Mouse (Mus musculus) layer of hippocampus, adult 9-10 months (tissue): ENCODE results near the gene Rprm.

ENCODE experiments used
- DNase-seq: peaks from one replicate; pipeline ENCODE4 v3.0.0; 2022; ENCODE audit warnings: low spot score

Gene Rprm

GRCm38 (mm10) chr2:54085430-54086087 lies at the start of gene Rprm:
Rprm (minus strand) TSS chr2:54085552.
- peak; percentile 61 for DNase-seq

GRCm38 (mm10) chr2:54119305-54119704 lies 34.0 kb upstream of the Rprm start:
- DNase-seq, result no peak

DNA sequence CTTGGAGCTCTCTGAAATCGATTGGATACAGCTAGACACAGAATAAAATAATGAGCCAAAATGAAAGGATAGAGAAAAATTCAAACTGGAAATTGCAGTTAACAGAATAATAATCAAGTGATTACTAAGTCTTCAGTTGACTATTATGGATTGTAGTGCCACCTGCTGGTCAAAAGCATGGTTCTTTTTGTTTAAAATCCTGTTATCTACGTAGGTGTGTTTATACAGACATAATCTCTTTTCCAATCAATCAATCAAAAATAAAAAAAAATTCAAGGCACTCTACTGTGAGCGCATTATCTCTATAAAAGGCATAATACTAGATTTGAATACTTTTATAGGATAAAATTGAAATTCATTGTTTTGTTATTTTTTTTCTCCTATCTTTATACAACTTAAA lies 33.5 kb upstream of the Rprm start:
- peak; percentile 61 for DNase-seq

GRCm38 (mm10) chr2:54111294-54111693 lies 25.9 kb upstream of the Rprm start:
- DNase-seq, result no peak

DNA sequence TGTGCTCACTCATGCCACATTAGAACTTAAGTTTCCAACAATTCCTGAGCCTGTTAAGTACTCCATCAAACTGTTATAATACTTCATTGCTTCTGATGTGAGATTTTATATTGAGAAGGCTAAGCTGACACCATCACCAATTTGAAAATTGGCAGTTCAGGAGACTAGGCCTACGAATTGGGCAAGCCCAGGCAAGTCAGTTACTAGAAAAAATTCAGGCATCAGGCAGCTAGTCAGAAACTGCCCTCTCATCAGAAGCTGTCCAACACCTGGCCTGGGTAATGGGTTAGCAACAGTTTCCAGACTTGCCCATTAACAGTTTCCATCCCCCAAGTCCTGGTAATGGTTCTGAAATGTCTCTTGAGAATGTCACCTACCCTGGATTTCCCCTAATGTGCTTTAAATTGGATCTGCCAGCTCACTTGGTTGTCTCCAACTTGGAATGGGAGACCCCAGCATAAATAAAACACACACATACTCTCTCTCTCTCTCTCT lies 20.9 kb upstream of the Rprm start:
- DNase-seq, result no peak

DNA sequence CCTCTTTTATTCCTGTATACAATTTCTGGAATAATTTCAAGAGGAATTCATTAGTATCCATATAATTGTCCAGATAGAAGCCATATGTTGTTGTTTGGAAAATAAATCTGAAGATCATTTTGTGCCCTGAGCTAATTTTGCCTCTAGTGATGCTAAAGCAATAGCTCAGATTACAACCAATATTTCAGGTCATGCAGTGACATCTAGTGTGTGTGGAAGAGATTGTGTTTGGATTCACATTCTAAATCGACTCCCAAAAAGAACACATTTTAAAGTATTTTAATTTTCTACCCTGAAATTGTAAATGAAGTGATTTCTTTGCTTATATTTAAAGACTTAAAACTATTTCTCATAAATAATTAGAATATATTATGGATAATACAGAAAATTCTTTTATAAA lies 14.6 kb upstream of the Rprm start:
- no peak for DNase-seq

- DNase-seq, result no peak
Measured at GRCm38 (mm10) chr2:54092616-54093015, 7.3 kb upstream of the Rprm start.

GRCm38 (mm10) chr2:54086254-54086653 lies 902 bp upstream of the Rprm start:
- no peak for DNase-seq

- DNase-seq, result no peak
Measured at GRCm38 (mm10) chr2:54084737-54085429, 469 bp downstream of the Rprm start.

DNA sequence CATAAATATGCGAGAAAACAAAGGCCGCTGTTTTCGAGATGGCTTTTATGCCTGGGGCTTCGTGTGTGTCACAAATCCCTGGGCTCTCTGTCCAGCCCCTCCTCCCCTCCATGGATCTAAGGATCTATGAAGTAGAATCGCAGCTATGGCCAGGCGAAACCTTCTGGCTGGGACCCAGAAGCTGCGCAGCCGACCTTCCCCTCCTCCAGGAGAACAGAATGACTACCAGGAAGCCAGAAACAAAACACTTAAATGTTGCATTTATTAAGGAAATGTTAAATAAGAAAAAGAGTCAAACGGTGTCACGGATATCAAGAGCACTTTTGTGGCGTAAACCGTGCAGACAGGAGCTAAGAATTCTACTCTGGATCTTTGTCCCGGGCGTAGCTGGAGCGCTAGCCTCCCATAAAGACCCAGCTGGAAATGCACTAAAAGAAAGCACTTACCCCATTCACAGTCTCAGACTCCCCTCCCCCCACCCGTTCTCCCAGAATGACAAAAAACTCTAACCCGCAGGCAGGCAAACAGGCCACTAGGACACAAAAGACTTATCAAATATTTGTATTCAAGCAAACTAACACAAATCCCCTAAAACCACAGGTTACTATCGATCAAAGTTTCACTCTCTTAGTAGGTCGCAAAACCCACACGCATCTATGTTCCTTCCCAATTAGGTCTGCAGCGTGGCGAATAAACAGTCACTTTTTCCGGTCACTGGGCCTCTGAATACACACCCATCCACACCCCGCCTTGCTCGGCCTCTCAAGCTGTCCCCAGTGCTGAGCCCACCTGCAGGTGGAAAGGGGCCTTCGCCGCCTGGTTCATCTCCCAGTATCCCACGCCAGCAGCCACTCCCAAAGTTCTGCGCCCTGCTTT lies 1.3 kb downstream of the Rprm start:
- no peak for DNase-seq

DNA sequence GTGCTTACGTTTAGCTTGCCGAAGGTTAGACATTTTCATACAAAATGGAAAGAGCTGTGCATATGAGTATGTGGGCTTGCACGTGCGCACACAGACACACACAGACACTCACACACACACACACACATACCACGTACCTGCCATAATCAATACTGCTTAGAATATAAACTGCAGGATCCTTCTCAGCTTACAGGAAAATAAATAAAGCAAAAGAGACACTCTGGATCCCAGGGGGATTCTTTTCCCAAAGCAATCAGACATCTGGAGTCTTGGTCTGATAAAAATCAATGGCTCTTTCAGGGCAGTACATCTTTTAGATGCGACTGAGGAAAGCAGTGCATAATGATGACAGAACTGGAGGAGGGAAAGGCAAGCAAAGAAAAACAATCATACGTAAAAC lies 6.4 kb downstream of the Rprm start:
- no peak for DNase-seq

DNA sequence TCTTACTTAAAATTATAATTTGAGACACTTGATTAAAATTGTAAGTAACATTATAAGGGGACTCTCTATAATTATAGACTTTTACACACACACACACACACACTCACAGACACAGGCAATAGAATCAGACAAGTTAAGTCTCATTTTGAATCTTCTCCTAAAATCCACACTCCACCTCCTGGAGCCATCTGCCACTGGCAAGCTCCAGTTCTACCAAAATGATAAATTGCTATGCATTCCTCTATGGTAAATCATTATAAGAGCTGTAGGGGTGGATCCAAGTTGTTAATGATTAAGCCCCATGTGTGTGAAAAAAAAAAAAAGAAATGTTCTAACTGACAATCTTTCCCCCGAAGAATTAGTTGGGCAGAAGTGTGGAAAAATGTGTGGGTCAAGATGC lies 13.8 kb downstream of the Rprm start:
- DNase-seq, result no peak

DNA sequence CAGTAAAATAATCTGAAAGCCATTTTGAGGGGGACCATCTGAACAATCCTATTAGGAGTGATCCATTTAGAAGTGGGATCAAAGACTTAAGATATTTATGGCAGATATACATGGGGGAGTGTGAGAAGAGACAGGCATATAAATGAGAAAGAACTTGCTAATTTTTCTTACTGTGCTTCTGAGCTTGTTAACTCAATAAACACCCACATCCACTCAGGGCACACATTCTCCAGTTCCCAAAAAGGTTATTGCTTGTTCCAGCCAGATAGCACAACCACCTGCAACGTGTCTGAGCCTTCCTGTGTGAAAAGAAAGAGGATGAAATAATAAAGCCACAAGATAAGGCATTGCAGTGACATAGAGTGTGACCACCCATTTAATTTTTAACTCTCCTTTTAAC lies 22.9 kb downstream of the Rprm start:
- DNase-seq, result no peak

- no peak for DNase-seq
Measured at GRCm38 (mm10) chr2:54061039-54061438, 24.3 kb downstream of the Rprm start.
